Mouse (Mus musculus) spleen, postnatal 14 days (tissue): ENCODE results near the gene Hibadh.

Source experiments
- DNase-seq, 2 experiments: peaks; one replicate each; pipeline ENCODE4 v3.0.0; 2021 to 2022; ENCODE audit warnings: low spot score in 2 of 2

The Hibadh gene

GRCm38 (mm10) chr6:52567327-52568299 is 72.6 kb downstream of the Hibadh start:
- no peak for DNase-seq

GRCm38 (mm10) chr6:52565210-52565609 is 75.0 kb downstream of the Hibadh start:
- DNase-seq, result no peak

- DNase-seq, result no peak
These were observed 77.2 kb downstream of the Hibadh start for GRCm38 (mm10) chr6:52562994-52563393.

- DNase-seq, result no peak
These were observed 81.1 kb downstream of the Hibadh start for GRCm38 (mm10) chr6:52559041-52559440.

GRCm38 (mm10) chr6:52544376-52544775 is 95.8 kb downstream of the Hibadh start:
- no peak for DNase-seq

- no peak for DNase-seq
These were observed 97.7 kb downstream of the Hibadh start for GRCm38 (mm10) chr6:52542464-52542863.

GRCm38 (mm10) chr6:52539911-52540310 is 100.3 kb downstream of the Hibadh start:
- DNase-seq, result no peak

- no peak for DNase-seq
These were observed 105.0 kb downstream of the Hibadh start for GRCm38 (mm10) chr6:52535072-52535704.

- DNase-seq, result no peak
These were observed 108.1 kb downstream of the Hibadh start for GRCm38 (mm10) chr6:52532144-52532492.

- no peak for DNase-seq
These were observed 108.6 kb downstream of the Hibadh start for GRCm38 (mm10) chr6:52531366-52532143.

GRCm38 (mm10) chr6:52530861-52531260 is 109.3 kb downstream of the Hibadh start:
- no peak for DNase-seq

- no peak for DNase-seq
These were observed 116.0 kb downstream of the Hibadh start for GRCm38 (mm10) chr6:52524226-52524625.

- DNase-seq, result no peak
These were observed 121.5 kb downstream of the Hibadh start for GRCm38 (mm10) chr6:52518704-52519103.

GRCm38 (mm10) chr6:52517272-52517671 is 122.9 kb downstream of the Hibadh start:
- no peak for DNase-seq

GRCm38 (mm10) chr6:52513876-52514405 is 126.2 kb downstream of the Hibadh start:
- DNase-seq, result no peak

- no peak for DNase-seq
These were observed 131.4 kb downstream of the Hibadh start for GRCm38 (mm10) chr6:52508789-52509188.

- no peak for DNase-seq
These were observed 132.2 kb downstream of the Hibadh start for GRCm38 (mm10) chr6:52507946-52508345.

- DNase-seq, result no peak
These were observed 133.0 kb downstream of the Hibadh start for GRCm38 (mm10) chr6:52507171-52507570.

- DNase-seq, result no peak
These were observed 134.1 kb downstream of the Hibadh start for GRCm38 (mm10) chr6:52505777-52506755.

- no peak for DNase-seq
These were observed 135.3 kb downstream of the Hibadh start for GRCm38 (mm10) chr6:52504676-52505460.
